Mouse (Mus musculus): Measurements from ENCODE around the gene Eif6.
A peak's percentile ranks its signal among the peaks of the same experiment; 100 is the strongest.

Gene Eif6

GRCm38 (mm10) chr2:155784534-155784933 is 42.2 kb downstream of the Eif6 start:
- peak; percentile 57 for DNase-seq

- DNase-seq, result no peak
Observed at GRCm38 (mm10) chr2:155779506-155779905, 47.2 kb downstream of the Eif6 start.

- DNase-seq, result peak; percentile 34
Observed at GRCm38 (mm10) chr2:155779066-155779465, 47.7 kb downstream of the Eif6 start.

- peak; percentile 39 for DNase-seq
Observed at GRCm38 (mm10) chr2:155778004-155778403, 48.7 kb downstream of the Eif6 start.

- DNase-seq, result peak; percentile 37
Observed at GRCm38 (mm10) chr2:155777688-155777985, 49.1 kb downstream of the Eif6 start.

GRCm38 (mm10) chr2:155776824-155777687 is 49.7 kb downstream of the Eif6 start:
- DNase-seq, result peak; percentile 42

- peak; percentile 78 for DNase-seq
Observed at GRCm38 (mm10) chr2:155775685-155776263, 51.0 kb downstream of the Eif6 start.

- no peak for DNase-seq
Observed at GRCm38 (mm10) chr2:155774927-155775684, 51.6 kb downstream of the Eif6 start, which contains the start of gene Mmp24. Gene Mmp24 (plus strand): TSS chr2:155775342.

- peak; percentile 56 for DNase-seq
Observed at GRCm38 (mm10) chr2:155774261-155774926, 52.3 kb downstream of the Eif6 start.

GRCm38 (mm10) chr2:155773664-155774063 is 53.1 kb downstream of the Eif6 start:
- peak; percentile 44 for DNase-seq

Data from cerebellum, adult 8-10 months (tissue).